Mouse (Mus musculus) right cerebral cortex, postnatal 25 days (tissue): Measurements from ENCODE around the gene Mipol1.
"Not testable (repeated sequence)": the region's sequence is repeated elsewhere in the genome, so short reads cannot be mapped to it uniquely, and the experiment has no call there.

Source experiments
- DNase-seq: peaks from one replicate; pipeline ENCODE4 v3.0.0; 2022

Gene Mipol1

GRCm38 (mm10) chr12:57428767-57429166 is 198.5 kb downstream of the Mipol1 start:
- no peak for DNase-seq

- not testable (repeated sequence) for DNase-seq
Observed at GRCm38 (mm10) chr12:57436939-57437659, 206.9 kb downstream of the Mipol1 start.

DNA sequence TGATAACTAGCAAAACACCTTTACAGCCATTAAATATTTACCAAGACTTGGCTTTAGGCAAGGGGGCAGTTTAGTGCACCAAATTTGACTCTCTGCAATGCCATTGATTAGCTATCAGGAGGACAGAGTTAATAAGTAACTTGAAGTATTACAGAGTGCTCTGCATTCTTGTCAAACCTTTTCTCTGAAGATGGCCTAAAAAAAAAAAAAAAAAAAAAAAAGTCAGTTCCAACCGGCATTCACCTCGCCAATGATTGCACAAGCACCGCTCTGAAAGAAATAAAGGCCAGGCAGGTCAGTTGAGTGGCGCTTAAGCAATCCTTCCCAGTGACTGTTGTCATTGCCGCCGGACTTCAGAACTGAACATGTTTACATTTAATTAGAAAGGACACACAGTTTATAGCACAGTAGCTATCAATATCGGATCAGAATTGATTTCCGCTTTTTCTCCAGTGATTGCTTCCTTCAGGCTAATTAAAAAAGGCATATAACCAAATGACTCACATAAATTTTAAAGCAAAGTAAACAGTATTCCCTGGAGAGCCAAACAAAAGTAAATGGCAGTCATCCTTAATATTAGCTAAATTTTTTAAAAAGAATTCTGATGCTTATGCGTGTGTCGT is 214.2 kb downstream of the Mipol1 start:
- no peak for DNase-seq

GRCm38 (mm10) chr12:57447331-57447730 is 217.1 kb downstream of the Mipol1 start:
- no peak for DNase-seq

GRCm38 (mm10) chr12:57449299-57449698 is 219.1 kb downstream of the Mipol1 start:
- DNase-seq = no peak

DNA sequence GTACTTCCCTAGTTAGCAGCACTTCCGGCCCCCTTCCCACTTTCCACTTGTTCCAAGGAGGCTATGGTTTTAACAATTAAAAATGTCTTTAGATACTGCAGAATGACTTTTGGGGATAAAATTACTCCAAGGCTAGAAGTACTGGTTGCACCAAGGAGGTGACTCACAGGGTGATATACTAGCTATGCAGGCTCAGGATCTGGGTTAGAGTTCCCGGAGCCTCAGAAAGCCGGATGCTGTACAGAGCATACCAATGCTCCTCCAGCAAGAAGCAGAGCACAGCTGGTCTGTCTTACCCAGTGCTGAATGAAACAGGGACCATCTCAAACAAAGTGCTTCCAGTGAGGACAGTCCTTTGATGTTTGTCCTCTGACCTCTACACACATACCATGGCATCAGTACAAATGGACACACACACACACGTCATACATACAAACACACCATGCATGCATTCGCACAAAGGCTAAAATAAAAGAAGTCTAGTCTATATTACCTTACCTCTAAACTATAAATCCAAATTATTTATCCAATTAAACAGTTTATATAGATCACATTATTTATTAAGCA is 219.9 kb downstream of the Mipol1 start:
- DNase-seq = no peak

- no peak for DNase-seq
Observed at GRCm38 (mm10) chr12:57456911-57457310, 226.7 kb downstream of the Mipol1 start.

DNA sequence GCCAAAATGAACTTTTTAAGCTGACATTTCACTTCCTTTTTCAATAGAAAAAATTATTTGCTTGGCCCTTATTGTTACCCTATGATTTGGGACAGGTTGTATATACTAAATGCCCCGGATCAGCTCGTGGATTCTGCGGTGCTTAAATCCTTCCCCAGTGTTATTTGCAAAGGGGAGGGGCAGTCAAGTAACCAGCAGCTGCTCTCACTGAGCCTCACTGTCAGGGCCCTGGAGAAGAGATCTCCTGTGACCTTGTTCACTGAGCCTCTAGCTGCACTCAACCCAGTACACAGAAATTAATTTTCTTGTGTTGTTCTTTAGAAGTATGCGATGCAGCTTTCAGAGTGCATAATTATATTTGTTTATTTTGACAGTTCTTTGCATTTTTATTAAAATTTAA is 227.1 kb downstream of the Mipol1 start:
- DNase-seq = no peak

- no peak for DNase-seq
Observed at GRCm38 (mm10) chr12:57464520-57465334, 234.5 kb downstream of the Mipol1 start.

DNA sequence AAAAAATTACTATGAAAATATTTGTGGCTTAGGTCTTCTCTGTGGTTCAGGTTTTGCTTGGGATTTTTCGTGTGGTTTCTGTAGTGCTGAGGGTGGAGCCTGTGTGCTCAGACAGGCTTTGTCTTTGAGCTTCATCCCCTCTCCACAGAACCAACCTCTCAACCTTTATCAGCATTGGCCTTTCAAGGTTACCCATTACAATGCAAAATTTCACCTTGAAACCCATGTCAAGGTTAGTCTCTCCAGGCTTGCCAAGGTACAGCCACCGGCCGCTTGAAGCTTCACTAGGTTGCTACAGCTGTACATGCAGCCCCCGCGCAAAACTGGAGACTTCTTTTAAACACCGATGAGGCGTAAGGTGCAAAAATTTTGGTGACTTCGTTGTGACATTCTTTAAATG is 241.6 kb downstream of the Mipol1 start:
- DNase-seq = no peak

GRCm38 (mm10) chr12:57476876-57477275 is 246.6 kb downstream of the Mipol1 start:
- no peak for DNase-seq

DNA sequence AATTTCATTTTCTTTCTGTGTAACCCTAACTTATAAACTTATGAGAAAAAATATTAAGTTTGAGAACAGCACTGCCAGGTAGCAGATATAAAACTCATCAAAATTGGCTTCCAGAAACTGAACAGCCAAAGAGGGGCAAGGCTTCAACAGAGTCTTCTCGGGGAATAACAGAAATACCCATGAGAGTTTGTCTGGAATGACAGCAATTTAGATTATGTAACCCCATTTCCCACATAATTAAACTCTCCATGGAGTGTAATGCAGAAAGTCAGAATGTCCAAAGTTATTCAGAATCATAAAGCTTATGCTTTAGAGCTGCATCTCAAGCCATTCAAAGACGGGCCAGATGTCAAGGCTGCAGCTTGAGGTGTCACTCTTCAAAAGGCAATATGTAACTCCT is 251.6 kb downstream of the Mipol1 start:
- DNase-seq = no peak

DNA sequence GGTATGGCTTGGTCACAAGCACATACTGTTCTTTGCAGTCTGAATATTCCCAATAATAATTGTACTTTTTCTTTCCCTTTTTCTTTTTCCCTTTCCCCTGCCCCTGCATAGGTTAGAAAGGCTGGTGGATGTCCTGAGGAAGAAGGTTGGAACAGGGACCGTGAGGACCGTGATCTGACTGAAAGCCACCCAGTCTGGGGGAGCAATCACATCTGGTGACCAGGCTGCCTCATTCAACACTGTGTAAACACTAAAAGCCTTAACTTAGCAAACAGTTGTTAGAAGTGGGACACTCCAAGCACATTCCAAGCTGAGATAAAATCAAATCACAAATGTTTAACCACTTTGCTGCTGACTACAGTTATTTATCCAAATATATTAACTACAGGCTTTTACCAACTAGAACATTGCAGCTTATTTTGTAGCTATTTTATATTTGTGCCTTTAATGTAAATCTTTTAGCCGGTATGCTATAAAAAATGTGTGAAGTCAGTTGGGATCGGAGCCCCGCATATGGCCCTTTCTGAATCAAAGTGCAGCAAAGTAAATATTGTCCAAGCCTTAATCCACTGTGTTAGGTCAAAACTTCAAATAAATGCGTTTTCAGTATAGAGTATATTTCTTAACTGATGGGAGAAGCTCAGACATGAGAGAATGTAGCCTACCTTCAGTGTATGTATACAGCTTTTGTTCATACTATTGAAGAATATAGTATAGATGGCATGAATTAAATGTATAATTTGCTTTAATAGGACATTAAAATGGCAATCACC is 266.3 kb downstream of the Mipol1 start:
- DNase-seq = no peak

- DNase-seq = no peak
Observed at GRCm38 (mm10) chr12:57500246-57500645, 270.0 kb downstream of the Mipol1 start.

DNA sequence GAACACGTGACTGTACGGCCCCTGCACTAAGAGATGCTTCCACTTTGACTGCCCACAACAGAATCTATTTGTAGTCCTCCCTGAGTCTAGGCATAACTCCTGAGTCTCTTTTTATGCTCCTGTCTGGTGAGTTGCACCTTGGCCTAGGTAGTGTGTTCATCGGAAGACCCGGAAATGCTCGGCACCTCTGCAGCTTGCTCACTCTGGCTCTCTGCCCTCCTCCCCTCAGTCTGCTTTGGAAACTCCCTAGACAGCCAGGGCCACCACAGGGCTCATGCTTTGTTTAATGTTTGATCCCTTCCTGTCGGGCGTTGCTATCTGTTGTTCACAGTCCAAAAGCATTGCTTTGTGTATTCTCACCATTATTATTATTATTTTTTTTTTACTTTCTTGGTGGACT is 275.1 kb downstream of the Mipol1 start:
- DNase-seq = no peak

DNA sequence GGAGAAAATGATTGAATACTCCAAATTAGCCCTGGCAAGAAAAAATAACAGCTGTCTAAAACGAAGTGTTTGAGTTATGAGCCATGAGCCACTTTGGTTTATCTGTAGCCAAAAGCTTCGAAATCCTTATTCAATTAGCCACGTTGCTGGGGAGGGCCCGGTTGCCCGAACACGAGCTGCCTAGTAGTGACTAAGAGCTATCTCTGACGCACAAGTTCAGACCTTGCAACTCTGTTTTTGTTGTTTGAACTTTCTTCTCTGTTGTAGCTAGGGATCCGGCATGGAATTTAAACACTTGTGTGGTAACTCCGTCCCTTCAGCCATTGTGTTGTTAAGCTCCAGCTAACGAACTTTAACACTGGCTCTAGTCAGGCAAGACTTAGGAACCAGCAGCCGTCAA is 278.7 kb downstream of the Mipol1 start:
- DNase-seq = no peak

DNA sequence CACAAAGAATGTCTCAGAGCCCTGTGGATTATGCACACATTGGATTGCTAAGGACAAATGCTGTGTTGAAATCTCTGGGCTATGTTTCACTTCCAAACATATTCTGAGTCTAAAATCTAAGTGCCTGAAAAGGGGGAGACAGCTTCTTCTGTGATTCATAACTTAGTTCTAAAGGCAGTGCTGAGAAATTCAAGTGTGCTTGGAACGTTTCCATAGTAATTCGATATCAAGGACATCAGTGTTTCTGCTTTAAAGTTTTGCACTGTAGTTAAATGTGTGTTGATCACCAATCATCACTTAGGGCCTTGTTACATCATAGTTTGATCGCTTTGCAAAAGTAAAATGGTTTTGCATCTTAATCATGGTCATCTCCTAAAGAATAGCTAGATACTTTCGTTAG is 279.5 kb downstream of the Mipol1 start:
- DNase-seq = no peak

DNA sequence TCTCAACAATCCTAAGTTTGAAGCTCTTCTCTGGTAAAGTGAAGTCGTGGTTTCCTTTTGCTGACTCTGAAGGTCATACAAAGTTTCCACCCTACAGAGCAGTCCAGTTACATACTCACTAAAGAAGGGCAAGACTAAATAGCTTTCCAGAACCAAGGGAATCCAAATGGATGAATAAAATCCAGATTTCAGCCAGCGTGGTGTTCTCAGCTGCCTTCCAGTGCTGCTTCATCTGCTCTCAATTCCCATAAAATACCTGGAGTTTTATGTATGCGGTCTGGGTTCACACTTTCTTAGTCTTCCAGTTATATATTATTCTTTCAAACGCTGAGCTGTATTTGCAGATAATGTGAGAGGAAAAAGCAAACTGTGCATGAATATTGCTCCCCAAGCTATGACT is 280.9 kb downstream of the Mipol1 start:
- no peak for DNase-seq

GRCm38 (mm10) chr12:57511560-57511959 is 281.3 kb downstream of the Mipol1 start:
- DNase-seq = no peak

- no peak for DNase-seq
Observed at GRCm38 (mm10) chr12:57514552-57514951, 284.3 kb downstream of the Mipol1 start.

- DNase-seq = no peak
Observed at GRCm38 (mm10) chr12:57515702-57516377, 285.6 kb downstream of the Mipol1 start.

DNA sequence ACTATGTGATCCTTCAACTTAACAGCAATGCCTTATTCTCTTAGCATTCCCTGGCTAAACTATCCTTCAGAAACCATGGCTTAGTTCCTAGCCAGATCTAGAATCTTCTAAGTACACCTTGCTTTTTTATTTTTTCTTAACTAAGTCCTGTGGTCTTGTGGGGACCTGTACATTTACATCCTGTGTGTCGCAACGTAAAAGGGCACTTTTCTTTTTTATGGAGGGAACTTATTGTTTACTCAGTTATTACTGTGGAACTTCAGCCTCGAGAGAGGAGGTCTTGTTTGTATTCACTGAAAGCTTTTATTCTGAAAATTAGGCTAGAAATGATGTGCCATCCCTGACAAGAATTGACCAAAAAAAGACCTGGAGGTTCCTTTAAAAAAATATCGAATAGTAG is 298.1 kb downstream of the Mipol1 start:
- DNase-seq = no peak
